Mouse (Mus musculus): ENCODE data around the gene Thada.

DNA sequence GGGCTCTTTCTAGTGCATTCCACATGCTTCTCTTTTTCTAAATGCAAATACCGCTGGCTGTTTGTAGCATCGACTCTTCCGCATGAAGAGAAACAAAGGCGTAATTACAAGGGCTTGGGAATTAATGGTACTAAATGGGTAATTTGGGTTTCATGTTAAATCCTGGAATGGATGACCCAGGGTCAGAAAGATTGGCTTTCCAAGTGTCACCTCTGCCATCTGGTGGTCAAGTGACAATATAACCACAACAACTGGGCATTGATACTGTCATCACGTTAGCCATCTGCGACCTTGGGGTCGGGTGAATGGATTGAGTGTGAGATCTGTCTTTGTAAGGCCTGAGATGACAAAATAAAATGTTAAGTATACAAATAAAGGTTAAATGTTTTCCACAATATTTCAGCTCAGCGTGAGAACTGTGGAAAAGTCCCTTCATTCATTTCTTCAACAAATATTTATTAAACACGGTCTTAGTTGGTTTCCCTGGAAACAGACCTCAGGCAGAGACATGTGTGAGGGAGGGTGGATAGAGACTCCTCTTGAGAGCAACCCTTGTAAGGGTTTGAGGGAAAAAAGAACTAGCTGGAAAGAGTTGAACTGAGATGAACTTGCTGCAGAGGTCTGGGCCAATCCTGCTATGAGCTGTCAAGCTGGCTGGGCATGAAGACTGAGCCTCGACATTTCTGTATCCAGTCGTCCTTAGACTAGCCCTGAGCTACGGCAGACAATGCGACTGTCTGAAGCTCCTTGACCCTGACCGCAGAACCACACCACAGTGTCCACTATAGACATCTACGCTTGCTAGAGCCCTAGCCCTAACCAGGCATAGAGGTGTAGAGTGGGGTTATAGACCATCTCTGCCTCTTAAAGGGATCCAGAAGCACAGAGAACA, 14.7 kb upstream of the Thada start:
- TF ChIP-seq POLR2A (IDR thresholded peaks at IDR 0.05; ENCODE audit: insufficient read depth, low read depth, low read length) (no peak), CTCF (IDR thresholded peaks at IDR 0.05) (peak; percentile 80)

Measured in heart, adult 2 months (tissue).